Mouse (Mus musculus): ENCODE results near the gene Trim67. TPM values are rescaled to one million over a fixed set of nuclear protein-coding genes. Genes with fewer than 3 reads are reported as not detected.

The Trim67 gene
- polyA plus RNA-seq, 1 experiment from 2014 or later = 0.10 TPM

- Histone ChIP-seq H3K9me3 (no peaks in the 10 kb centered on the region), H3K4me3 (peak overlapping the region; percentile 42), H3K36me3 (no peaks in the 10 kb centered on the region), H3K27me3 (ENCODE audit: insufficient read depth, poor library complexity, severe bottlenecking) (peaks cover 29% of the 10 kb centered on the region), H3K4me1 (peaks cover 31% of the 10 kb centered on the region), H3K27ac (0 out of 2 replicates have a peak overlapping the region, but pooled peaks have one; percentile 52)
- peak; percentile 86 for DNase-seq (ENCODE audit: low spot score)
- 12% methylated on average over 16 of the region's 16 CpGs for WGBS
Measured at GRCm38 (mm10) chr8:124775695-124776094, 17.2 kb upstream of the Trim67 start.

- Histone ChIP-seq H3K27ac (peak overlapping the region; percentile 86), H3K36me3 (no peaks in the 10 kb centered on the region), H3K27me3 (ENCODE audit: insufficient read depth, poor library complexity, severe bottlenecking) (peaks cover 17% of the 10 kb centered on the region), H3K4me1 (peaks cover 35% of the 10 kb centered on the region), H3K9me3 (no peaks in the 10 kb centered on the region), H3K4me3 (peak overlapping the region; percentile 24)
- DNase-seq (ENCODE audit: low spot score) = peak; percentile 95
- 4% methylated on average over 7 of the region's 7 CpGs for WGBS
Measured at GRCm38 (mm10) chr8:124780236-124780635, 12.7 kb upstream of the Trim67 start.

GRCm38 (mm10) chr8:124782431-124782830 lies 10.5 kb upstream of the Trim67 start:
- Histone ChIP-seq H3K4me1 (peaks cover 41% of the 10 kb centered on the region), H3K4me3 (no peak overlapping the region), H3K27ac (0 out of 2 replicates have a peak overlapping the region, but pooled peaks have one; percentile 3), H3K36me3 (no peaks in the 10 kb centered on the region), H3K9me3 (no peaks in the 10 kb centered on the region), H3K27me3 (ENCODE audit: insufficient read depth, poor library complexity, severe bottlenecking) (peaks cover 10% of the 10 kb centered on the region; the same call in 1 of the 2 replicates)
- DNase-seq (ENCODE audit: low spot score) = no peak
- 79% methylated on average over 3 of the region's 3 CpGs for WGBS

GRCm38 (mm10) chr8:124783228-124783627 lies 9.7 kb upstream of the Trim67 start:
- H3K4me1 ChIP-seq = peaks cover 41% of the 10 kb centered on the region
- no peak for DNase-seq (ENCODE audit: low spot score)
- H3K4me3 ChIP-seq = no peak overlapping the region
- no peak overlapping the region for H3K27ac ChIP-seq
- peaks cover 10% of the 10 kb centered on the region; the same call in 1 of the 2 replicates for H3K27me3 ChIP-seq (ENCODE audit: insufficient read depth, poor library complexity, severe bottlenecking)
- H3K9me3 ChIP-seq = no peaks in the 10 kb centered on the region
- no peaks in the 10 kb centered on the region for H3K36me3 ChIP-seq
- 84% methylated on average over 15 of the region's 15 CpGs for WGBS

GRCm38 (mm10) chr8:124784613-124785012 lies 8.3 kb upstream of the Trim67 start:
- H3K4me1 ChIP-seq = peaks cover 34% of the 10 kb centered on the region
- no peak for DNase-seq (ENCODE audit: low spot score)
- H3K9me3 ChIP-seq = no peaks in the 10 kb centered on the region
- H3K27ac ChIP-seq = no peak overlapping the region
- H3K27me3 ChIP-seq (ENCODE audit: insufficient read depth, poor library complexity, severe bottlenecking) = peaks cover 10% of the 10 kb centered on the region; the same call in 1 of the 2 replicates
- no peaks in the 10 kb centered on the region for H3K36me3 ChIP-seq
- H3K4me3 ChIP-seq = no peak overlapping the region
- WGBS = 95% methylated on average over 13 of the region's 13 CpGs

- Histone ChIP-seq H3K9me3 (no peaks in the 10 kb centered on the region), H3K36me3 (no peaks in the 10 kb centered on the region), H3K27me3 (ENCODE audit: insufficient read depth, poor library complexity, severe bottlenecking) (peaks cover 60% of the 10 kb centered on the region), H3K4me3 (no peak overlapping the region), H3K27ac (no peak overlapping the region), H3K4me1 (peaks cover 46% of the 10 kb centered on the region)
- no peak for DNase-seq (ENCODE audit: low spot score)
- WGBS = 73% methylated on average over 4 of the region's 4 CpGs
Measured at GRCm38 (mm10) chr8:124790676-124791075, 2.2 kb upstream of the Trim67 start.

GRCm38 (mm10) chr8:124791751-124792150 lies 1.1 kb upstream of the Trim67 start:
- 31% methylated on average over 4 of the region's 4 CpGs for WGBS
- Histone ChIP-seq H3K36me3 (no peaks in the 10 kb centered on the region), H3K4me1 (peaks cover 36% of the 10 kb centered on the region), H3K4me3 (peak overlapping the region; percentile 72), H3K27ac (0 out of 2 replicates have a peak overlapping the region, but pooled peaks have one; percentile 22), H3K27me3 (ENCODE audit: insufficient read depth, poor library complexity, severe bottlenecking) (peaks cover 66% of the 10 kb centered on the region), H3K9me3 (no peaks in the 10 kb centered on the region)
- no peak for DNase-seq (ENCODE audit: low spot score)

- DNase-seq (ENCODE audit: low spot score) = no peak
- no peaks in the 10 kb centered on the region for H3K36me3 ChIP-seq
- H3K4me1 ChIP-seq = peaks cover 36% of the 10 kb centered on the region
- WGBS = 1% methylated on average over 32 of the region's 32 CpGs
- H3K9me3 ChIP-seq = no peaks in the 10 kb centered on the region
- H3K27me3 ChIP-seq (ENCODE audit: insufficient read depth, poor library complexity, severe bottlenecking) = peaks cover 66% of the 10 kb centered on the region
- H3K27ac ChIP-seq = peak overlapping the region; percentile 56
- H3K4me3 ChIP-seq = peak overlapping the region; percentile 72
Measured at GRCm38 (mm10) chr8:124792186-124792585, 706 bp upstream of the Trim67 start.

- H3K27ac ChIP-seq = peak overlapping the region; percentile 60
- H3K27me3 ChIP-seq (ENCODE audit: insufficient read depth, poor library complexity, severe bottlenecking) = peaks cover 76% of the 10 kb centered on the region
- under 1% methylated on average over 51 of the region's 51 CpGs for WGBS
Measured at GRCm38 (mm10) chr8:124793172-124793651, 320 bp downstream of the Trim67 start.

GRCm38 (mm10) chr8:124793661-124794485 lies 981 bp downstream of the Trim67 start:
- under 1% methylated on average over 80 of the region's 81 CpGs for WGBS
- H3K4me1 ChIP-seq = peaks cover 32% of the 10 kb centered on the region
- no peaks in the 10 kb centered on the region for H3K9me3 ChIP-seq
- H3K4me3 ChIP-seq = peak overlapping the region; percentile 72
- DNase-seq (ENCODE audit: low spot score) = no peak
- H3K27me3 ChIP-seq (ENCODE audit: insufficient read depth, poor library complexity, severe bottlenecking) = peaks cover 83% of the 10 kb centered on the region
- H3K36me3 ChIP-seq = no peaks in the 10 kb centered on the region
- no peak overlapping the region for H3K27ac ChIP-seq

More at GRCm38 (mm10) chr8:124793172-124793651, 320 bp downstream of the Trim67 start:
- no peaks in the 10 kb centered on the region for H3K9me3 ChIP-seq
- no peaks in the 10 kb centered on the region for H3K36me3 ChIP-seq
- peaks cover 36% of the 10 kb centered on the region for H3K4me1 ChIP-seq
- peak; percentile 90 for DNase-seq (ENCODE audit: low spot score)
- peak overlapping the region; percentile 72 for H3K4me3 ChIP-seq

GRCm38 (mm10) chr8:124794486-124794780 lies 1.5 kb downstream of the Trim67 start:
- peak; percentile 84 for DNase-seq (ENCODE audit: low spot score)

GRCm38 (mm10) chr8:124795781-124796488 lies 3.0 kb downstream of the Trim67 start:
- no peak overlapping the region for H3K27ac ChIP-seq
- peaks cover 81% of the 10 kb centered on the region for H3K27me3 ChIP-seq (ENCODE audit: insufficient read depth, poor library complexity, severe bottlenecking)
- no peaks in the 10 kb centered on the region for H3K9me3 ChIP-seq
- no peak overlapping the region for H3K4me3 ChIP-seq
- no peaks in the 10 kb centered on the region for H3K36me3 ChIP-seq
- WGBS = 73% methylated on average over 8 of the region's 8 CpGs
- no peak for DNase-seq (ENCODE audit: low spot score)
- peaks cover 32% of the 10 kb centered on the region for H3K4me1 ChIP-seq

More at GRCm38 (mm10) chr8:124794486-124794780, 1.5 kb downstream of the Trim67 start:
- H3K4me3 ChIP-seq = peak overlapping the region; percentile 72
- H3K27ac ChIP-seq = peak overlapping the region; percentile 8; the same call in 1 of the 2 replicates
- H3K4me1 ChIP-seq = peaks cover 32% of the 10 kb centered on the region
- H3K9me3 ChIP-seq = no peaks in the 10 kb centered on the region
- no peaks in the 10 kb centered on the region for H3K36me3 ChIP-seq
- peaks cover 84% of the 10 kb centered on the region for H3K27me3 ChIP-seq (ENCODE audit: insufficient read depth, poor library complexity, severe bottlenecking)
- WGBS = under 1% methylated on average over 25 of the region's 25 CpGs

GRCm38 (mm10) chr8:124800542-124800941 lies 7.7 kb downstream of the Trim67 start:
- no peak for DNase-seq (ENCODE audit: low spot score)
- H3K27me3 ChIP-seq (ENCODE audit: insufficient read depth, poor library complexity, severe bottlenecking) = peaks cover 49% of the 10 kb centered on the region
- no peaks in the 10 kb centered on the region for H3K4me1 ChIP-seq
- H3K4me3 ChIP-seq = no peak overlapping the region
- no peaks in the 10 kb centered on the region for H3K36me3 ChIP-seq
- no peak overlapping the region for H3K27ac ChIP-seq
- H3K9me3 ChIP-seq = no peaks in the 10 kb centered on the region
- 20% methylated on average over 11 of the region's 11 CpGs for WGBS
